Mouse (Mus musculus) mouse trophoblast stem cell (cell line): Measurements from ENCODE around the gene Gapdh.

Experiments used
- in situ Hi-C, 2 experiments: fragments of 300-500 bp; cut with MseI, MboI; formaldehyde crosslinking; loops; 2 replicates in 1 of 2; 3 replicates in 1 of 2; pipeline ENCODE4 v1.15.1; 2025

Gapdh gene

GRCm38 (mm10) chr6:125166051-125166751, at the start of gene Gapdh:
Gene Gapdh (minus strand): TSS chr6:125166467.
- in situ Hi-C loops: no loop called here

- in situ Hi-C loops: loop anchor here in 1 of 2 experiments (5.0 kb wide), 1 partner anchor 57 kb away; no protein-coding TSS in a partner anchor
Observed at GRCm38 (mm10) chr6:125215148-125215954, 49.1 kb upstream of the Gapdh start, which contains the start of gene Vamp1. Gene Vamp1 (plus strand): TSS chr6:125215551.

GRCm38 (mm10) chr6:125213715-125214114, 47.4 kb upstream of the Gapdh start:
- in situ Hi-C loops: no loop called here

GRCm38 (mm10) chr6:125213129-125213528, 46.9 kb upstream of the Gapdh start:
- in situ Hi-C loops: no loop called here

- in situ Hi-C loops: no loop called here
Observed at GRCm38 (mm10) chr6:125212621-125213020, 46.4 kb upstream of the Gapdh start.

- in situ Hi-C loops: no loop called here
Observed at GRCm38 (mm10) chr6:125210436-125210835, 44.2 kb upstream of the Gapdh start.

GRCm38 (mm10) chr6:125197166-125197565, 30.9 kb upstream of the Gapdh start:
- in situ Hi-C loops: no loop called here

GRCm38 (mm10) chr6:125196301-125196700, 30.0 kb upstream of the Gapdh start:
- in situ Hi-C loops: no loop called here

GRCm38 (mm10) chr6:125195541-125196075, 29.3 kb upstream of the Gapdh start:
- in situ Hi-C loops: no loop called here

GRCm38 (mm10) chr6:125193390-125193789, 27.1 kb upstream of the Gapdh start:
- in situ Hi-C loops: no loop called here

GRCm38 (mm10) chr6:125192841-125193240, 26.6 kb upstream of the Gapdh start:
- in situ Hi-C loops: no loop called here

- in situ Hi-C loops: no loop called here
Observed at GRCm38 (mm10) chr6:125192016-125192714, 25.9 kb upstream of the Gapdh start.

- in situ Hi-C loops: no loop called here
Observed at GRCm38 (mm10) chr6:125191332-125192015, 25.2 kb upstream of the Gapdh start, which contains the start of the genes Ncapd2 and Mrpl51. Gene Ncapd2 (minus strand): TSS chr6:125191701. Gene Mrpl51 (plus strand): TSS chr6:125191801.

GRCm38 (mm10) chr6:125190816-125191215, 24.5 kb upstream of the Gapdh start:
- in situ Hi-C loops: no loop called here

- in situ Hi-C loops: no loop called here
Observed at GRCm38 (mm10) chr6:125186203-125186602, 19.9 kb upstream of the Gapdh start.

GRCm38 (mm10) chr6:125182133-125182532, 15.9 kb upstream of the Gapdh start:
- in situ Hi-C loops: no loop called here

GRCm38 (mm10) chr6:125179601-125180000, 13.3 kb upstream of the Gapdh start:
- in situ Hi-C loops: no loop called here

- in situ Hi-C loops: no loop called here
Observed at GRCm38 (mm10) chr6:125175469-125175868, 9.2 kb upstream of the Gapdh start.

- in situ Hi-C loops: no loop called here
Observed at GRCm38 (mm10) chr6:125173256-125173655, 7.0 kb upstream of the Gapdh start.

GRCm38 (mm10) chr6:125172474-125172873, 6.2 kb upstream of the Gapdh start:
- in situ Hi-C loops: no loop called here

GRCm38 (mm10) chr6:125170194-125170593, 3.9 kb upstream of the Gapdh start:
- in situ Hi-C loops: no loop called here
